Mouse (Mus musculus) limb, embryonic 13.5 days (tissue): ENCODE data around the gene Zfp568. TPM values are rescaled to one million over a fixed set of nuclear protein-coding genes. Genes with fewer than 3 reads are reported as not detected.

Experiments
- ATAC-seq: fragments of 200-750 bp; cut with Nextera tagmentation; 2 replicates; pipeline ENCODE4 v1.8.0; 2017; ENCODE audit warnings: low read depth, moderate number of reproducible peaks, moderate TSS enrichment; ENCODE audit not compliant: low FRiP score
- H3K27ac ChIP-seq: fragments of 300-500 bp; sonication (generic); 2 replicates; pipeline ENCODE4 v1.5.1; 2015; ENCODE audit warnings: inconsistent platforms, mild to moderate bottlenecking, moderate library complexity
- H3K27me3 ChIP-seq: fragments of 300-500 bp; sonication (generic); 2 replicates; pipeline ENCODE4 v1.6.1; 2015; ENCODE audit warnings: mild to moderate bottlenecking, inconsistent platforms
- H3K36me3 ChIP-seq: fragments of 300-500 bp; sonication (generic); 2 replicates; pipeline ENCODE4 v1.6.1; 2015; ENCODE audit warnings: inconsistent platforms, mild to moderate bottlenecking, moderate library complexity
- H3K4me1 ChIP-seq: fragments of 300-500 bp; sonication (generic); 2 replicates; pipeline ENCODE4 v1.6.1; 2015; ENCODE audit warnings: inconsistent platforms
- H3K4me2 ChIP-seq: fragments of 300-500 bp; sonication (generic); replicated peaks from 2 replicates; pipeline ENCODE4 v1.6.1; 2015; ENCODE audit warnings: inconsistent platforms, mild to moderate bottlenecking, moderate library complexity
- H3K4me3 ChIP-seq: fragments of 300-500 bp; sonication (generic); 2 replicates; pipeline ENCODE4 v1.5.1; 2015; ENCODE audit warnings: moderate library complexity, mild to moderate bottlenecking, inconsistent platforms
- H3K9ac ChIP-seq: fragments of 300-500 bp; sonication (generic); 2 replicates; pipeline ENCODE4 v1.6.1; 2015; ENCODE audit warnings: mild to moderate bottlenecking, inconsistent platforms
- H3K9me3 ChIP-seq: fragments of 300-500 bp; sonication (generic); 2 replicates; pipeline ENCODE4 v1.6.1; 2016; ENCODE audit warnings: inconsistent platforms
- WGBS: fragments of 180-500 bp; shearing (Covaris S2); methylation state at CpG from one replicate; pipeline ENCODE4 v1.1.7; 2015; 5-methylcytosine and 5-hydroxymethylcytosine counted together
- polyA plus RNA-seq: library from polyadenylated mRNA; unstranded; fragments of >200 nt; fragmentation: Nextera tagmentation; extraction: Ambion mirVana; gene quantifications from 2 replicates; pipeline ENCODE4 v1.2.1, GENCODE M21; 2015

Gene Zfp568
- polyA plus RNA-seq, 1 experiment from 2014 or later: 27.9 TPM

DNA sequence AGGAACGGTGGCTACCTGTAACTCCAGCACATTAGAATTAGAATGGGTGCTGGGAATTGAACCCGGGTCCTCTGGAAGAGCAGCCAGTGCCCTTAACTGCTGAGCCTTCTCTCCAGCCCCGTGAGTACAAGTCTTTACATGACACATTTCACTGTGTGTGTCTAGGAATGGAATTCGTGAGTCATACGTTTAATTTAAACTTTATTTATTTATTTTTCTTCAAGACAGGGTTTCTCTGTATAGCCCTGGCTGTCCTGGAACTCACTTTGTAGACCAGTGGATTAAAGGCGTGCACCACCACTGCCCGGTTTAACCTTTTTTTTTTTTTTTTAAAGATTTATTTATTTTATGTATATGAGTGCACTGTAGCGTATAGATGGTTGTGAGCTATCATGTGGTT, 11.4 kb downstream of the Zfp568 start:
- Histone ChIP-seq H3K27me3 (no peaks in the 10 kb centered on the region), H3K4me3 (no peak overlapping the region), H3K4me1 (no peaks in the 10 kb centered on the region), H3K27ac (no peak overlapping the region), H3K36me3 (peaks cover 90% of the 10 kb centered on the region), H3K9ac (no peak overlapping the region), H3K9me3 (no peaks in the 10 kb centered on the region), H3K4me2 (no peak overlapping the region)
- WGBS: 94% methylated on average over 8 of the region's 8 CpGs
- ATAC-seq: no peak

DNA sequence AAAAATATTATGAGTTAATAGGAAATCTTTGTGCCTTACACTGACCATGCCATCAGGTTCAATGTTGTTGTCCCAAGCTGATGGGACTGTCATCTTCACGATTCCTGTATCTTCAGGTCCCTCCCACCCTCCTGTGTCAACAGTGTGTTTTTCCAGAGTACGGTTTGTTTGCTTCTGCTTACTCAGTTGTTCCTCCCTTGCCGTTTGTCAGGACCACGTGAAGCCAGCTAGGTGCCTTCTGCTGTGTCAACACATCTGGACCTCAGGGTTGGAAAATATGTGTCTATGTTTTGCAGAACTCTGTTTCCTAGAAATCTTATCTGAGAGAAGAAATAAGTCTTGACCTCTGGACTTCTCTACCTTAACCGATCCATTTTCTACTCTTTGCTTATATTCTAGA, 16.8 kb downstream of the Zfp568 start:
- Histone ChIP-seq H3K4me1 (no peaks in the 10 kb centered on the region), H3K4me3 (no peak overlapping the region), H3K27ac (no peak overlapping the region), H3K9me3 (no peaks in the 10 kb centered on the region), H3K4me2 (no peak overlapping the region), H3K27me3 (no peaks in the 10 kb centered on the region), H3K9ac (no peak overlapping the region), H3K36me3 (peaks cover 80% of the 10 kb centered on the region)
- ATAC-seq: no peak
- WGBS: 89% methylated on average over 5 of the region's 5 CpGs

DNA sequence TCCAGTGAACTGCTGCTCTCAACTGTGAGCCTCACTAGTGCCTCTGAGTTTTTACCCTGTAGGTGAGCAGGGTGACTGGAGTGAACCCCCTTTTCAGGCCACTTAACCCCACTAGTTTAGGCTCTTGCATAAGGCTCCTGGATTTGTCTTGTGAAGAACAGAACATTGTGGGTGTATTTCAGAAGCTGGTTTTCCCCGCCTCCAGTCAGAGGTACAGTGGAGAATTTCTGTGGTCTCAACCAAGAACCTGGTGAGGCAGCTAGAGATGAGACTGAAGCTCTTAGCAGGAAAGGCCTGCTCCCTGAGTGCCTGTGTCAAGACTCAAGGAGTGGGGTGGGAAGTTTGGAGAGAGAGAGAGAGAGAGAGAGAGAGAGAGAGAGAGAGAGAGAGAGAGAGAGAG, 23.8 kb downstream of the Zfp568 start:
- Histone ChIP-seq H3K27me3 (no peaks in the 10 kb centered on the region), H3K4me3 (no peak overlapping the region), H3K36me3 (peaks cover 66% of the 10 kb centered on the region), H3K9ac (no peak overlapping the region), H3K9me3 (no peaks in the 10 kb centered on the region), H3K27ac (peak overlapping the region; percentile 85; the same call in 1 of the 2 replicates), H3K4me2 (no peak overlapping the region), H3K4me1 (peaks cover 14% of the 10 kb centered on the region)
- no peak for ATAC-seq
- 93% methylated on average over 1 of the region's 1 CpGs for WGBS

DNA sequence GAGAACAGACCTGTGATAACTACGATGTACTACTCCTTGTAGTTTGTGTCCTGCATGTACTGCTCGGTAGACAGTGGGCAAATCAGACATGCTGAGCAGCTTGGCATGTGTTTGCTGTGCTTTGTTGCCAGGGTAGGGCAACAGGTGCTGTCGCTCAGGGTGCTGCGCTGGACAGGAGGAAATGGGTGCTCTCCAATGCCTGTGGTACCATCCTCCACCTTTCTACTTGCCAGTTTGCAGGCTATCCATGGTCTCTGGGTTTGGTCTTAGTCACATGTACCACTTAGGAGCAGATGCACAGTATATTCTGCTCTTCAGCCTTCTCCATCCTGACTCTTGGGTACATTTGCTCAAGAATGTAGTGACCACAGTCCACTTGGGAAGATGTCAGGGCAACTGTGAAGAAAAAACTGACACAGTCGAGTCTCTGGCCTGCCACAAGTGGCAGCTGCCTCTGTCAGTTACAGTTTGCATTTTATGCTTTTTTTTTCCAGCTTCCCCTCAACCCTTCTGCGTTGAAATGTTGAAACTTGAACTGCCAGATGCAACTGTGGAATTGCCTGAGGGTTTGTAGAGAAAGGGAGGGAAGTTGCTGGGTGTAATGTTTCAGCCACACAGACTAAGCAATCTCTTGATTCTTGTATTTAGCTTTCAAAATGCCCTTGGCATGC, 24.4 kb downstream of the Zfp568 start:
- H3K27ac ChIP-seq: peak overlapping the region; percentile 85
- H3K4me2 ChIP-seq: no peak overlapping the region
- WGBS: 66% methylated on average over 6 of the region's 6 CpGs
- ATAC-seq: peak; percentile 51; the same call in 1 of the 2 replicates
- H3K9me3 ChIP-seq: no peaks in the 10 kb centered on the region
- H3K4me3 ChIP-seq: no peak overlapping the region
- no peaks in the 10 kb centered on the region for H3K27me3 ChIP-seq
- peaks cover 14% of the 10 kb centered on the region for H3K4me1 ChIP-seq
- no peak overlapping the region for H3K9ac ChIP-seq
- H3K36me3 ChIP-seq: peaks cover 63% of the 10 kb centered on the region

DNA sequence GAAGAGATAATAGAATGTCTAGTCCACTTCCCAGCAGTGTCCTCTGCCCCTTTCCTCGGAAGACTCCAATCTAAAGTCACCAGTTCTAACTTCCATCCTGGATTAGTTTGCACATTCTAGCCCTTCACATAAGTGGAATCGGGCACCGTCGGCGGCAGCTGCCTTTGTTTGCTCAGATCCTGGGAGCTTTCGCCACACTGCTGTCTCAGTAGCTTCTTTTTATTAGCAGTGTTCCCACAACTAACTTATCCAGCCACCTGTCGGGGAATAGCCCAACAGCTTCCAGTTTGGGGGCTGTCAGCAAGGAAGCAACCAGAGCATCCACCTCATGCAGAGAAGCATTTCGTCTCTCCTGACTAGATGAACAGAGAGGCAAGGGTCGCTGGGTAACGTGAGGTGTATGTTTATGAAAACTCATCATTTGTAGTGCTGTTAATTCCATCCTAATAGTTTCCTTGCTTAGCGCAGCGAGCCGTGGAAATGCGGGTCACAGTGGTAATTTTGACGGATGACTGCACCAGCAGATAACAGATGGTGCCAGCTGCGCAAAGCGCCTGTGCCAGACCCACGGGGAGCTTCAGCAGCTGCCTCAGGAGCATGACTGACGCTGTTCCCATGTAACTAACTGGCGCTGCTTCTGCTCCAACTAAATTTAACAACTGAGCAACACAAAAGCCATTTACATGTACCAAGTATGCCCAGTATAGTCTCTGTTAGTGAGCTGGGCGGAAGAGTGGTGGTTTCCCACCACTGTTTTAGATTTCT, 25.7 kb downstream of the Zfp568 start:
- Histone ChIP-seq H3K4me2 (no peak overlapping the region), H3K4me3 (no peak overlapping the region), H3K36me3 (peaks cover 71% of the 10 kb centered on the region), H3K9ac (no peak overlapping the region), H3K4me1 (peaks cover 14% of the 10 kb centered on the region), H3K9me3 (no peaks in the 10 kb centered on the region), H3K27me3 (no peaks in the 10 kb centered on the region), H3K27ac (peak overlapping the region; percentile 85)
- no peak for ATAC-seq
- 82% methylated on average over 21 of the region's 21 CpGs for WGBS

DNA sequence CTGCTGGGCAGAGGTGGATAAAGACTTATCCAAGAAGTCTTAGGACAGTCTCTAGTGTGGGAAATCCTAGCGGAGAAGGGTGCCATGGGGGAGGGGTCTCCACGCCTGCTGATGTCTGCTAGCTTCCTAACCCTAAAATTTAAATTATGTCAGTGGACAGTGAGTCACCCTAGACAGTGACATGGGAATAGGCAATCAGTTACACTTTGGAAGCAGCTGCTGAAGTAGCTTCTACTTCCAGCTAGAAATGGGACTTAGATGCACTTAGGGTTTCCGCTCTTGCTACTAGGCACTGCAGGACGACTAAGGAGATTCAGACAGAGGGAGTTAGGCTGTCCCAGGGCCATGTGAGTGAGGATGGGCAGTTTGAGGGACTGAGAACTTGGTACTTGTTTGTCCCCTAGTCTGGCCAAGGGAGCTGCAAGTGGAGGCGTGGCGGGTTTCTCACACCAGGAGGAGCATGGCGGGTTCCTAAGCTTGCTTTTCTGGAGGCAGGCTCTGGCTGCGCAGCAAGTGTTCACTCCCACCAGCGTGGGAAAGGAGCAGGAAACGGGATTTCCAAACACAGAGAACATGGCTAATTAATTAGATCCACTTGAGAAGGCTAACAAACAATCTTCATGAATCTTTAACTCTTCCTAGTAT, 26.9 kb downstream of the Zfp568 start:
- no peak for ATAC-seq
- H3K9ac ChIP-seq: no peak overlapping the region
- no peak overlapping the region for H3K4me3 ChIP-seq
- no peaks in the 10 kb centered on the region for H3K27me3 ChIP-seq
- peak overlapping the region; percentile 63; the same call in 1 of the 2 replicates for H3K27ac ChIP-seq
- no peak overlapping the region for H3K4me2 ChIP-seq
- H3K36me3 ChIP-seq: peaks cover 73% of the 10 kb centered on the region
- no peaks in the 10 kb centered on the region for H3K9me3 ChIP-seq
- 74% methylated on average over 10 of the region's 10 CpGs for WGBS
- H3K4me1 ChIP-seq: peaks cover 14% of the 10 kb centered on the region

DNA sequence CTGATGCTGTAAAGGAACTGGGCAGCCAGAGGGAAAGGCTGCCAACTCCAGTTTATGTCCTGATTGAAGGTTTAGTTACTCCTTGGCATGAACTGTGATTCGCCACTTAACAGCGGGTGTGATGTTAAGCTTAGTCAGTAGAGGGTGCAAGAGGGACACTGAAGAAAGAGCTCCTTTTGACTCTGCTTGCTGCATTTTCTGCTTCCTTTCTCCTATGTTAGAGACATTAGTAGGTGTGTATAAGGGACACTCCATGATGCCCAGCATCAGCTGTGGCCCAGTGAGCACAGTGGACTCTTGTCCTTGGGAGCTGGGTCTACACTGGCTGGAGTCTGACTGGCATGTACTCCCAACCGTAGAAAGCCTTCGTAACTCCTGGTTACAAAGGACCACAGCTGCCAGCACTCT, 29.2 kb downstream of the Zfp568 start:
- Histone ChIP-seq H3K4me3 (no peak overlapping the region), H3K9me3 (no peaks in the 10 kb centered on the region), H3K27me3 (no peaks in the 10 kb centered on the region), H3K4me1 (peaks cover 8% of the 10 kb centered on the region), H3K27ac (no peak overlapping the region), H3K4me2 (no peak overlapping the region), H3K9ac (no peak overlapping the region), H3K36me3 (peaks cover 80% of the 10 kb centered on the region)
- no peak for ATAC-seq
- 83% methylated on average over 4 of the region's 4 CpGs for WGBS

DNA sequence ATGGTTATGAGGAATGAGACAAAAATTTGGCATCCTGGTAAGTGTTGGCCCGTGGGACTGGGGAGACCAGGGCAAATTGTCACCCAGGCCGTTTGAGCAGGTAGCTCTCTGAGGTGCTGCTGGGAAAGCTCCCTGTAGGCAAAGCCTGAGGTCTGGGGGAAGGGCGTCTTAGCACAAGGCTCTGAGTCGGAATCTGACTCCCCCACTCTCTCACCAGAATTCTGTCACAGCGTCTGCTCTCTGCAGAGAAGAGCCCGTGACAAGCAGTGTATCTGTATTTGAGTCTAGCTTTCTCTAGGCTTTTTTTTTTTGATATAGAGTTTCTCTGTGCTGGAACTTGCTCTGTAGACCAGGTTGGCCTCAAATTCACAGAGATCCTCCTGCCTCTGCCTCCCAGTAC, 33.5 kb downstream of the Zfp568 start:
- Histone ChIP-seq H3K27me3 (no peaks in the 10 kb centered on the region), H3K36me3 (peaks cover 86% of the 10 kb centered on the region), H3K9ac (no peak overlapping the region), H3K27ac (no peak overlapping the region), H3K4me3 (no peak overlapping the region), H3K4me2 (no peak overlapping the region), H3K4me1 (no peaks in the 10 kb centered on the region), H3K9me3 (no peaks in the 10 kb centered on the region)
- 92% methylated on average over 6 of the region's 6 CpGs for WGBS
- no peak for ATAC-seq

DNA sequence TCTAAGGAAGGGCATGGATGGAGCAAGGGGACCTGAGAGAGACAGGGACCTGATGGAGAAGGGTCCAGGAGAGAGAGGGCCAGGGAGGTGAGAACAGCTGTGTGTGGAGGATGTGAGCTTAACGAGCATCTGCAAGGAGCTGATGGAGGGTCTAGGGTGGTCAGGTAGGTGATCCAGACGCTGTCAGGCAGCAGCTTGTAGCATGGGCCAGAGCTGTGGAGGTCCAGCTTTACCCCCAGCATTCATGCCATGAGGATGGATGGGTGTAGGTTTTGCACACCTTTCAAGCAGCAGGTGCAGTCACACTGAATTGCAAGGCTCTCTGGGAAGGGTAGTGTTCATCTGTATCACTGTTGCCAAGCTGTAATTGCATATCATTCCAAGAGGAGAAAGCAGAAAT, 35.8 kb downstream of the Zfp568 start:
- Histone ChIP-seq H3K9ac (no peak overlapping the region), H3K27me3 (no peaks in the 10 kb centered on the region), H3K9me3 (no peaks in the 10 kb centered on the region), H3K36me3 (peaks cover 94% of the 10 kb centered on the region), H3K4me3 (no peak overlapping the region), H3K4me1 (no peaks in the 10 kb centered on the region), H3K4me2 (no peak overlapping the region), H3K27ac (no peak overlapping the region)
- ATAC-seq: no peak
- 92% methylated on average over 2 of the region's 2 CpGs for WGBS

DNA sequence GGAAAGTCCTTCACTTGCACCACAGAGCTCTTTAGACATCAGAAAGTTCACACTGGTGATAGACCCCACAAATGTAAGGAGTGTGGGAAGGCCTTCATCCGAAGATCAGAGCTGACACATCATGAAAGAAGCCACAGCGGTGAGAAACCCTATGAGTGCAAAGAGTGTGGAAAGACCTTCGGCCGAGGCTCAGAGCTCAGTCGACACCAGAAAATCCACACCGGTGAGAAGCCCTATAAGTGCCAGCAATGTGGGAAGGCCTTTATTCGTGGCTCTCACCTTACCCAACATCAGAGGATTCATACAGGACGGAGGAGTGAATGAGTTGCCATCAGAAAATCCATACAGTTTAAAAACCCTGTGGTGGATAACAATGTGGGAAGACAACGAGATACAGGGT, 39.6 kb downstream of the Zfp568 start:
- no peak overlapping the region for H3K4me2 ChIP-seq
- no peak overlapping the region for H3K27ac ChIP-seq
- 95% methylated on average over 9 of the region's 9 CpGs for WGBS
- H3K4me3 ChIP-seq: no peak overlapping the region
- no peak overlapping the region for H3K9ac ChIP-seq
- no peaks in the 10 kb centered on the region for H3K27me3 ChIP-seq
- peaks cover 4% of the 10 kb centered on the region; the same call in 1 of the 2 replicates for H3K4me1 ChIP-seq
- ATAC-seq: no peak
- no peaks in the 10 kb centered on the region for H3K9me3 ChIP-seq
- H3K36me3 ChIP-seq: peaks cover 92% of the 10 kb centered on the region

DNA sequence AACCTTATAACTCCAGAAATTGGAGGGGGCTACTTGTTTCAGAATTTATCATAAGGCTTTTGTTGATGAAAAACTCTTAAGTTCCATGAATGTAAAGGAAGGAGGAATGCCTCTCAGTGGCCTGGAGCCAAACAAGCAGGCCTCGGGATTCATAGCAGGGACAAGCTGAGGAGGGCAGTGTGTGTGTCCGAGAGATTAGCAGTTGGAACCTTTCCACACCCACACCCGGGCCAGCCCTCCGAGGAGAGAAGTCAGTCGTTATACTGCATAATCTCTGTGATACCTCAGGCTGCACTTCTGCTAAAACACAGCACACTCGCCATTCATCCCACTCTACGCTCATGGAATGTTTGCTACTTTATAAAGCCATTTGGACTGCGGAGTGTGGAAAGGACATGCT, 40.0 kb downstream of the Zfp568 start:
- Histone ChIP-seq H3K4me3 (no peak overlapping the region), H3K9me3 (no peaks in the 10 kb centered on the region), H3K36me3 (peaks cover 91% of the 10 kb centered on the region), H3K4me2 (no peak overlapping the region), H3K9ac (no peak overlapping the region), H3K27me3 (no peaks in the 10 kb centered on the region), H3K4me1 (peaks cover 4% of the 10 kb centered on the region; the same call in 1 of the 2 replicates), H3K27ac (no peak overlapping the region)
- no peak for ATAC-seq
- WGBS: 94% methylated on average over 8 of the region's 8 CpGs

DNA sequence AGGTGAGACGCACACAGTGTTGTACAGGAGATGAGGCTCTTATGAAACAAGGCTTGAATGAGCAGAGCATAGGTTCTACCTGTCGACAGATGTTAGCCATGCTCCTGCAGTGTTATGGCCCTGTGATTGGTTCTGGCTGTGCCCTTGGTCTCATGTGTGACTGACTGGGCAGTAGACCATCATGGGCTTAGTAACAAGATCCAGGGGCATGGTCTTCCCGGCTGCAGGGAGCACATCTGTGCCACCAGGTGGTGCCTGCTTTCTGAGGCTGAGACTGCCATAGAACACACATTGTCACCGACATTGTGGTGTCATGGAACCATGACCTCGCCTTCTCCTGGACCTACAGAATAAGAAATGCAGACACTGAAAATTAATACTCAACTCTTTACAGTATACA, 41.6 kb downstream of the Zfp568 start:
- H3K27me3 ChIP-seq: no peaks in the 10 kb centered on the region
- no peaks in the 10 kb centered on the region for H3K9me3 ChIP-seq
- H3K4me1 ChIP-seq: peaks cover 4% of the 10 kb centered on the region; the same call in 1 of the 2 replicates
- no peak overlapping the region for H3K4me3 ChIP-seq
- H3K9ac ChIP-seq: no peak overlapping the region
- H3K4me2 ChIP-seq: no peak overlapping the region
- 67% methylated on average over 5 of the region's 5 CpGs for WGBS
- H3K27ac ChIP-seq: no peak overlapping the region
- H3K36me3 ChIP-seq: peaks cover 78% of the 10 kb centered on the region
- ATAC-seq: no peak
